Mouse (Mus musculus): ENCODE results near the gene Slc25a30.

Gene Slc25a30

DNA sequence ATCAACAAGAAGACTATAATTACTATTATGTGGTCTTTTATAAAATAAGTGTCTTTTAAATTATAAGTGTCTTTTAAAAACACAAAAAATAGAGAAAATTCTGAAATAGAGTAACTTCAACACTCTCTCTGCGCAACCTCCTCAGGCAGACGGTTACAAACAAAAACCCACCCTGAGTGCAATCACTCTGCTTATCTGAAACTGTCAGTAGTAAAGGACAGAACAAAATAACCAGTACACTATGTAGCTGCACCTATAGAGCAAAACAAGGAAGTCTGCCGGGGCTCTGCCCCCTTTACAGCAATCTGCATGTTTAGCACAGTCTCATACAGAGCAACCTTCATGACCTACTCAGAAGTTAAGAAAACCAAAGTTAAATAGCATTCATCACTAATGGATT, 44.9 kb downstream of the Slc25a30 start:
- no peak for DNase-seq (ENCODE audit: low spot score)

DNA sequence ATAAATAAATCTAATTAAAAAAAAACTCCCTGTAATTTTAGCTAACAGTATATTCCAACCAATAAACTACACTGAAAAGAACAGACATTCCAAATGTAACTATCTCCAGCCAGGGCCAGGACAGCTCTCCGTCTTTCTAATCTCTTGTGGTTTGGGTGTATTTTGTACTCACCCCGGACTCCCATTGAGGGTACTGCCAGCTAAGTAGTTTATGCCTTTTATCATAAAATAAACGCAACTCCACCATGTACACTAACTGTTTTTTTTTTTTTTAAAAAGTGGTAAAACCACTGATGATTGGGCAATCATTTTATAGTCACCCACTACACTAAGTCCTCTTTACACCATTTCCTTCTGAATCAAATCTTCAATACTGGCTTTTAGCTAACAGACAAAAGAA, 51.2 kb downstream of the Slc25a30 start:
- no peak for DNase-seq (ENCODE audit: low spot score)

DNA sequence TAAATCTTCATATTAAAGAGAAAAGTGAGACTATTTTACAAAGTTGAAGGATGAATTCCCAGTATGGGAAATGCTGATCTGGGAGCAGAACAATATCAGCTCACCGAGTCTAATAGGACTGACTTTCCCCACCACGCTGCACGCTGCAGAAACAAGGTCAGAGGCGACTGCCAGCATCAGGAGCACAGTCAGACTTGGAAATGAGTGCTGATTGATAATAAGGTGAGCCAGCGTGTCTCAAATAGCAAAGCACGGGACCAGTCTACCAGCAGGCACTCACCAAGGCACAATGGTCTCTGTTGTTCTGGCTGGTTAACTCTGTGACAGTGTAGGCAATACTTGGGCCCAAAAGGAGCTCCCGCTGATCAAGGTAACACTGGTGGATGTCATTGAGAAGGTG, 54.2 kb downstream of the Slc25a30 start:
- DNase-seq (ENCODE audit: low spot score), result no peak

GRCm38 (mm10) chr14:75731361-75731760, 55.5 kb downstream of the Slc25a30 start:
- DNase-seq (ENCODE audit: low spot score), result no peak

- DNase-seq (ENCODE audit: low spot score), result no peak
These were observed 58.7 kb downstream of the Slc25a30 start for GRCm38 (mm10) chr14:75728111-75728510.

GRCm38 (mm10) chr14:75727046-75727445, 59.8 kb downstream of the Slc25a30 start:
- no peak for DNase-seq (ENCODE audit: low spot score)

- DNase-seq (ENCODE audit: low spot score), result no peak
These were observed 64.0 kb downstream of the Slc25a30 start for GRCm38 (mm10) chr14:75722816-75723215.

DNA sequence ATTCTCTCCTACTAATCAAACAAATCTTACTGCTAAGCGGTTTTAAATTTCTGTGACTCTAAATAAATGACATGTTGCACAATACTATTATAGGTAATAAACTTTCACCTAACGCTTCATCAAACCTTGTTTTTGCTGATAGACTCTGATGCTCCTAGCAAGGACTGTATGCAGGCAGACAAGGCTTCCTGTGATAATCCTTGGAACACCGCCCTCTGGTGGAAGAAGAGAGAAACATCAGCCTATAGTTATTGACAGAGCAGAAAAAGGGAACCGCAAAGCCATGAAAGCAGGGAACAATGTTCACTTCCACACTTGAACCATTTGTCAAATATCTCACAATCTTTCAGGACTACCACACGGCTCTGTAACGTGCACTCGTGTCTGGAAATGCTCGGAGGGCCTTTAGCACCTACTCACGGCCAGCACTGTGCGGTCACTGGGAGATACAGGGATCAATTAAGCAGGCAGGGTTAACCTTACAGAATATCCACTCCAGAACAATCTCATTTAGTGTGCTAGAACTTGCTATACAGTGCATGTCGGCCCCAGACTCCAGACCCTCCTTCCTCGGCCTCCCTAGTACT, 64.8 kb downstream of the Slc25a30 start:
- DNase-seq (ENCODE audit: low spot score), result no peak

- no peak for DNase-seq (ENCODE audit: low spot score)
These were observed 66.7 kb downstream of the Slc25a30 start for GRCm38 (mm10) chr14:75720121-75720520.

DNA sequence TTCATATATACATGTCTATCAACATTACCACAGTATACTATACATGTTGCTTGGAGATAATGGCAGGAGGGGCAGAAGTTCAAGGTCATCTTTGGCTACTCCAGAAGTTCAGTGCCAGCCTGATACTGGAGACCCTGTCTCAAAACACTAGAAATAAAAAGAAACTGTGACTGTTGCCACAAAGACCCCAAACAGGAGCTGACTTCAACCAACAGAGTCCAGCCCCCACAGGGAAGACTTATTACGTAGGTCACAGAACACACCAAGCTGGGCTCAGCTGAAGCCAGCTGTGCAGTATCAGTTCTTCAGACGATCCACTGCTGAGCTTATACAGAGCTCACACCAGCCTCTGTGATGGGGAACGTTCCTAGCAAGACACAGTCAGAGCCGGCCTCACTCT, 70.4 kb downstream of the Slc25a30 start:
- no peak for DNase-seq (ENCODE audit: low spot score)

DNA sequence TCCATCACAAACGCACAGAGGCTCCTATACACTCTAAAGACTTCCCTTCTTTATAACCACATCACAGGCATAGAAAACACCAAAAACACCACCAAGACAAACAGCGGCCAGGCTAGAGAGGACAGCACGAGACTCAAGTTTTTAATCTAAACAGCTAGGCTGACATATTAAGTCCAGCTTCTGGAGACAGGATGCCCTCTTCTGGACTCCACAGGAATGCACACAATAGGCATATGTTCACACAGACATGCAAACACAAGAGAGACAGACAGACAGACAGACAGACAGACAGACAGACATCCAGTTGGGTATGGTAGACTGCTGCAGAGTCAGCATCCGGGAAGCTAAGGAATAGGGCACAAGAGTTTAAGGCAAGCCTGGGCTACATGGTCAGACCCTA, 73.2 kb downstream of the Slc25a30 start:
- DNase-seq (ENCODE audit: low spot score), result no peak

DNA sequence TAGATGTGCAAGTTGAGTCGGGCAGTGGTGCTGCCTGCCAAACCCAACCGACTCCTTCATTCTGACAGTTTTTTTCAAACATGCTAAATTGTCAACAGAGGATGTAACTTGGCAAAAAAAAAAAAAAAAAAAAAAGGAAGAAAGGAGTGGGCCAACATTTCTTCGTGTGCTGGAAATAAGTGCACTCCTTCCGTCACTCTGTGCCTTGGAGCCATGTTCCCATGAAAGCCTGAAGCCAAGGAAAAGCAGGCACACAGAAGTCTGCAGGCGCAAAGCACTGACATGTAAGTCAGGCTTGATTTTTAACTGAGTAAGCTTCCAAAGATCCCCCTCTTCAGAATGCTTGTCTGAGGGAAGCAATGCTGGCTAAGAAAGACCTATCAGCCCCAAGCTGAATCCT, 74.2 kb downstream of the Slc25a30 start:
- DNase-seq (ENCODE audit: low spot score), result no peak

- DNase-seq (ENCODE audit: low spot score), result no peak
These were observed 75.1 kb downstream of the Slc25a30 start for GRCm38 (mm10) chr14:75711731-75712130.

Data from ovary, adult 18-20 months (tissue).